Mouse (Mus musculus): Measurements from ENCODE around the gene Prom1.

- TF ChIP-seq POLR2A (IDR thresholded peaks at IDR 0.05; ENCODE audit: extremely low read depth, insufficient read depth, low read length) = no peak
- no peak for TF ChIP-seq CTCF (IDR thresholded peaks at IDR 0.05; ENCODE audit: low read depth, low read length)
Measured at GRCm38 (mm10) chr5:43974166-43974565, 127.7 kb downstream of the Prom1 start.
